Mouse (Mus musculus): ENCODE results near the gene Frmd5. TPM values are rescaled to one million over a fixed set of nuclear protein-coding genes. Genes with fewer than 3 reads are reported as not detected.

Frmd5 gene
- polyA plus RNA-seq, 1 experiment from 2014 or later: 0.42 TPM

DNA sequence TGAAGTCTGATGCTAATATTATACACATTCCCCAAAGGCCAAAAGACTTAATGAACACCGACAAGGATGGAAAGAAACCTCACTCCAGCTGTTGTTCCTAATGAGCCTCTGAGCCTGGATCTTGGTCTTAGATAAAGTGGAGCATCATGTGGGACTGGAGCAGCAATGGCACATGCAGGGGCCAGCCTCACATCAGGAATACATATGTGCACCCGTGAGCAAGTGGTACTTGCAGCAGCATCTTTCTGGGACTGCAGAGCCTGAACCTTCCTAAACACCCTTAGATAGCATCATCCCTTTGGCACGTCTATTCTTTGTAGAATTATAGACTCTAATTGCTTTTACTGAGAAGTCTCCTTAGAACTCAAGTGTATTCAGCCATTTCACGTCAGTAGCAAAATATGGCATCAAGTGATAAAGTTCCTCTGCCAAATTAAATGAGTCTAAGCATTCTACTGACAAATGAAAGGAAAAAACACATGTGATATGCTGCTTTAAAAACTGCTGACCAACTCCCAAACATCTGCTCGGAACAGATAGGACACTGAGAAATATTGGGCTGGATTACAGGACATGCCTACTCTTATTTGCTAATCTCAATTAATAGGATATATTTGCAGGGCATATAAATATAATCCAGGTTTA, 148.6 kb downstream of the Frmd5 start:
- no peak for TF ChIP-seq CTCF (IDR thresholded peaks at IDR 0.05; ENCODE audit: low read depth)
- no peaks in the 10 kb centered on the region for H3K4me1 ChIP-seq (replicated peaks; ENCODE audit: insufficient read depth, low read length)
- H3K4me3 ChIP-seq (replicated peaks; ENCODE audit: low read depth, low read length): no peak overlapping the region
- H3K4me2 ChIP-seq (ENCODE audit: low read length): no peak overlapping the region
- H3K9ac ChIP-seq (ENCODE audit: low read depth, low read length): no peak overlapping the region
- H3K27ac ChIP-seq: no peak overlapping the region
- 79% methylated on average over 5 of the region's 5 CpGs for WGBS
- no peaks in the 10 kb centered on the region for H3K27me3 ChIP-seq (ENCODE audit: insufficient read depth, low read length)
- ATAC-seq (replicated peaks; ENCODE audit: low FRiP score, low read depth) (no peak), DNase-seq (ENCODE audit: low spot score) (no peak)
- no peaks in the 10 kb centered on the region for H3K9me3 ChIP-seq (replicated peaks; ENCODE audit: low read length)
- no peaks in the 10 kb centered on the region for H3K36me3 ChIP-seq (ENCODE audit: insufficient read depth, low read length)

- DNase-seq (ENCODE audit: low spot score): no peak
- TF ChIP-seq CTCF (IDR thresholded peaks at IDR 0.05; ENCODE audit: low read depth): no peak
- Histone ChIP-seq H3K9me3 (replicated peaks; ENCODE audit: low read length) (no peaks in the 10 kb centered on the region), H3K36me3 (ENCODE audit: insufficient read depth, low read length) (no peaks in the 10 kb centered on the region), H3K27me3 (ENCODE audit: insufficient read depth, low read length) (no peaks in the 10 kb centered on the region), H3K9ac (ENCODE audit: low read depth, low read length) (no peak overlapping the region), H3K4me2 (ENCODE audit: low read length) (no peak overlapping the region), H3K4me1 (replicated peaks; ENCODE audit: insufficient read depth, low read length) (no peaks in the 10 kb centered on the region), H3K27ac (no peak overlapping the region), H3K4me3 (replicated peaks; ENCODE audit: low read depth, low read length) (no peak overlapping the region)
- no peak for ATAC-seq (replicated peaks; ENCODE audit: low FRiP score, low read depth)
- WGBS: 82% methylated on average over 6 of the region's 6 CpGs
These were observed 150.9 kb downstream of the Frmd5 start for GRCm38 (mm10) chr2:121655966-121656365.

DNA sequence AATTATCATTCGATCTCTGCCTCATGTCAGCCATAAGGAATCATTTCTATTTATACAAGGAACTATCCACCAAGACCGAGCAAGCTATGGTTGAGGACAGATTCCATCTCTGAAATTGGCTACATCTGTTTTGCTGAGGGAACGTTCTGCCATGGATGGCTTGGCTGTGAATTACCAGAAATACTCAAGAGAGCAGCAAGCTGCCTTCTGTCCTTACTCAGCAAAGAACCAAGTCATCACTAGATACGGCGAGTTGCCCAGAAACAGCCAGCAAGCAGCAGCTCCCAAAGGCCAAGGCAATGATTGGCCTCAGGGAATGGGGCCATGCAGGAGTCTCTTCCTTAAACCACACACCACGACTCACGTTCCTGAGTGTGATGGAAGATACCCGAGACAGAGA, 151.8 kb downstream of the Frmd5 start:
- Histone ChIP-seq H3K27me3 (ENCODE audit: insufficient read depth, low read length) (no peaks in the 10 kb centered on the region), H3K27ac (no peak overlapping the region), H3K4me2 (ENCODE audit: low read length) (no peak overlapping the region), H3K36me3 (ENCODE audit: insufficient read depth, low read length) (no peaks in the 10 kb centered on the region), H3K4me3 (replicated peaks; ENCODE audit: low read depth, low read length) (no peak overlapping the region), H3K9ac (ENCODE audit: low read depth, low read length) (no peak overlapping the region), H3K9me3 (replicated peaks; ENCODE audit: low read length) (no peaks in the 10 kb centered on the region), H3K4me1 (replicated peaks; ENCODE audit: insufficient read depth, low read length) (no peaks in the 10 kb centered on the region)
- DNase-seq (ENCODE audit: low spot score) (no peak), ATAC-seq (replicated peaks; ENCODE audit: low FRiP score, low read depth) (no peak)
- TF ChIP-seq CTCF (IDR thresholded peaks at IDR 0.05; ENCODE audit: low read depth): no peak
- 73% methylated on average over 8 of the region's 8 CpGs for WGBS

GRCm38 (mm10) chr2:121646528-121646927, 160.4 kb downstream of the Frmd5 start:
- H3K36me3 ChIP-seq (ENCODE audit: insufficient read depth, low read length): no peaks in the 10 kb centered on the region
- no peaks in the 10 kb centered on the region for H3K9me3 ChIP-seq (replicated peaks; ENCODE audit: low read length)
- no peak overlapping the region for H3K4me3 ChIP-seq (replicated peaks; ENCODE audit: low read depth, low read length)
- no peak overlapping the region for H3K4me2 ChIP-seq (ENCODE audit: low read length)
- no peak for DNase-seq (ENCODE audit: low spot score)
- no peak for ATAC-seq (replicated peaks; ENCODE audit: low FRiP score, low read depth)
- H3K4me1 ChIP-seq (replicated peaks; ENCODE audit: insufficient read depth, low read length): no peaks in the 10 kb centered on the region
- TF ChIP-seq CTCF (IDR thresholded peaks at IDR 0.05; ENCODE audit: low read depth): no peak
- no peaks in the 10 kb centered on the region for H3K27me3 ChIP-seq (ENCODE audit: insufficient read depth, low read length)
- H3K9ac ChIP-seq (ENCODE audit: low read depth, low read length): no peak overlapping the region
- H3K27ac ChIP-seq: no peak overlapping the region
- 59% methylated on average over 4 of the region's 4 CpGs for WGBS

- no peak overlapping the region for H3K4me3 ChIP-seq (replicated peaks; ENCODE audit: low read depth, low read length)
- no peak for TF ChIP-seq CTCF (IDR thresholded peaks at IDR 0.05; ENCODE audit: low read depth)
- no peaks in the 10 kb centered on the region for H3K36me3 ChIP-seq (ENCODE audit: insufficient read depth, low read length)
- no peaks in the 10 kb centered on the region for H3K4me1 ChIP-seq (replicated peaks; ENCODE audit: insufficient read depth, low read length)
- no peak overlapping the region for H3K9ac ChIP-seq (ENCODE audit: low read depth, low read length)
- WGBS: 52% methylated on average over 6 of the region's 6 CpGs
- H3K27me3 ChIP-seq (ENCODE audit: insufficient read depth, low read length): no peaks in the 10 kb centered on the region
- H3K4me2 ChIP-seq (ENCODE audit: low read length): no peak overlapping the region
- H3K9me3 ChIP-seq (replicated peaks; ENCODE audit: low read length): no peaks in the 10 kb centered on the region
- DNase-seq (ENCODE audit: low spot score): no peak
- ATAC-seq (replicated peaks; ENCODE audit: low FRiP score, low read depth): no peak
- H3K27ac ChIP-seq: no peak overlapping the region
These were observed 164.0 kb downstream of the Frmd5 start for GRCm38 (mm10) chr2:121642934-121643333.

DNA sequence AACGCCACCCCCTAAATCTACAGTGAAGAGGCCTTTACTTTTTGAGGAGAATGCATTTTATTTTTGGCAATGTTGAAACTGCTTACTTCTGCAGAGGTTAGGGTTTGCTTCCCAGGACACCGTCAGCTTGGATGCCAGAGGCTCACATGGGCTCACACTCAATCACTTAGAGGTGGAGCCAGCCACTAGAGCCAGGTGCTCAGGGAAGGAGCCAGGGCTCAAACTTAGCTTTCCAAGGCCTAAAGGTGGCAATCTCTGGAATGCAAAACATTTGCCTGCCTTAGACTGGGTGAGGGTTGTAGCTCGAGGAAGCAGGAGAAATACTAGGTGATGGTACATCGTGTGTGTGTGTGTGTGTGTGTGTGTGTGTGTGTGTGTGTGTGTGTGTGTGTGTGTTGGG, 174.8 kb downstream of the Frmd5 start:
- no peak overlapping the region for H3K4me3 ChIP-seq (replicated peaks; ENCODE audit: low read depth, low read length)
- no peaks in the 10 kb centered on the region for H3K27me3 ChIP-seq (ENCODE audit: insufficient read depth, low read length)
- ATAC-seq (replicated peaks; ENCODE audit: low FRiP score, low read depth): no peak
- no peak overlapping the region for H3K9ac ChIP-seq (ENCODE audit: low read depth, low read length)
- no peak overlapping the region for H3K4me2 ChIP-seq (ENCODE audit: low read length)
- no peak overlapping the region for H3K27ac ChIP-seq
- WGBS: 57% methylated on average over 4 of the region's 4 CpGs
- no peaks in the 10 kb centered on the region; the same call in 1 of the 2 replicates for H3K4me1 ChIP-seq (replicated peaks; ENCODE audit: insufficient read depth, low read length)
- no peaks in the 10 kb centered on the region for H3K36me3 ChIP-seq (ENCODE audit: insufficient read depth, low read length)
- TF ChIP-seq CTCF (IDR thresholded peaks at IDR 0.05; ENCODE audit: low read depth): no peak
- no peaks in the 10 kb centered on the region for H3K9me3 ChIP-seq (replicated peaks; ENCODE audit: low read length)
- no peak for DNase-seq (ENCODE audit: low spot score)

GRCm38 (mm10) chr2:121630286-121630685, 176.6 kb downstream of the Frmd5 start:
- Histone ChIP-seq H3K4me2 (ENCODE audit: low read length) (no peak overlapping the region), H3K27me3 (ENCODE audit: insufficient read depth, low read length) (no peaks in the 10 kb centered on the region), H3K27ac (no peak overlapping the region), H3K4me1 (replicated peaks; ENCODE audit: insufficient read depth, low read length) (no peaks in the 10 kb centered on the region; the same call in 1 of the 2 replicates), H3K36me3 (ENCODE audit: insufficient read depth, low read length) (no peaks in the 10 kb centered on the region), H3K4me3 (replicated peaks; ENCODE audit: low read depth, low read length) (no peak overlapping the region), H3K9me3 (replicated peaks; ENCODE audit: low read length) (no peaks in the 10 kb centered on the region), H3K9ac (ENCODE audit: low read depth, low read length) (no peak overlapping the region)
- DNase-seq (ENCODE audit: low spot score) (no peak), ATAC-seq (replicated peaks; ENCODE audit: low FRiP score, low read depth) (no peak)
- 53% methylated on average over 5 of the region's 5 CpGs for WGBS
- TF ChIP-seq CTCF (IDR thresholded peaks at IDR 0.05; ENCODE audit: low read depth): no peak

All from kidney, postnatal 0 days (tissue).